Mouse (Mus musculus) bone marrow, adult 2 months (tissue): ENCODE measurements around the gene Stard9.

Source experiments
- CTCF ChIP-seq: fragments of 200-500 bp; IDR thresholded peaks from 2 replicates; pipeline ENCODE4 v1.5.1; 2011; ENCODE audit warnings: low read length, control low read depth; ENCODE audit not compliant: control insufficient read depth, insufficient read depth
- POLR2A ChIP-seq: fragments of 200-500 bp; IDR thresholded peaks from 2 replicates; pipeline ENCODE4 v1.6.1; 2011; ENCODE audit warnings: low read depth, mild to moderate bottlenecking, control low read depth, low read length, borderline replicate concordance; ENCODE audit not compliant: control insufficient read depth

DNA sequence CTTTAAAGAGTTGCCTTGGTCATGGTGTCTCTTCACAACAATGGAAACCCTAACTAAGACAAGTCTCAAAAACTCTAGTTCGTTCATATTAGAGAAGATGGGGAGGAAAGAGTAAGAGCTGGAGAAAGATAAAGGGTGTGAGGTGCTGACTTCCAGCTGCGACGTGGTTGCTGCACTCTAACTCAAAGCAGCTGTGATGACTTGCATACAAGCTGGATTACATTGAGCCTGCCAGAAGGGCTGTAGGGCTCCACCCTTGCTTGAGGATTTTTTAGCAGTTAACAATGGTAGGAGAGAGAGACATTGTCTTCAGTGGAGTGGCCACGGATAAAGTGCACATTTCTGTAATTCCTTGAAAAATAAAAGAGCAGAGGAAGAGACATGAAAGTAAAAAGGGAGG, 17.9 kb downstream of the Stard9 start:
- no peak for TF ChIP-seq CTCF
- no peak for TF ChIP-seq POLR2A
